Mouse (Mus musculus): ENCODE data around the gene Tspan15.
A peak's percentile ranks its signal among the peaks of the same experiment; 100 is the strongest.

The Tspan15 gene

GRCm38 (mm10) chr10:62186882-62187281 lies 44.2 kb downstream of the Tspan15 start:
- peak; percentile 83 for DNase-seq

- peak; percentile 97 for DNase-seq
Measured at GRCm38 (mm10) chr10:62183053-62183452, 48.0 kb downstream of the Tspan15 start.

GRCm38 (mm10) chr10:62182471-62183014 lies 48.5 kb downstream of the Tspan15 start:
- DNase-seq, result no peak

GRCm38 (mm10) chr10:62181701-62182100 lies 49.4 kb downstream of the Tspan15 start:
- no peak for DNase-seq

- DNase-seq, result no peak
Measured at GRCm38 (mm10) chr10:62179944-62180343, 51.1 kb downstream of the Tspan15 start.

GRCm38 (mm10) chr10:62174533-62175313 lies 56.3 kb downstream of the Tspan15 start:
- DNase-seq, result no peak

GRCm38 (mm10) chr10:62173941-62174448 lies 57.1 kb downstream of the Tspan15 start:
- DNase-seq, result no peak

- no peak for DNase-seq
Measured at GRCm38 (mm10) chr10:62172841-62173553, 58.1 kb downstream of the Tspan15 start.

GRCm38 (mm10) chr10:62162410-62162809 lies 68.6 kb downstream of the Tspan15 start:
- DNase-seq, result peak; percentile 42

- no peak for DNase-seq
Measured at GRCm38 (mm10) chr10:62149929-62150328, 81.1 kb downstream of the Tspan15 start.

- DNase-seq, result no peak
Measured at GRCm38 (mm10) chr10:62147466-62148248, 83.4 kb downstream of the Tspan15 start.

- DNase-seq, result no peak
Measured at GRCm38 (mm10) chr10:62145957-62146356, 85.1 kb downstream of the Tspan15 start.

GRCm38 (mm10) chr10:62143820-62144219 lies 87.2 kb downstream of the Tspan15 start, which contains the start of gene Fam241b:
Fam241b (minus strand) TSS chr10:62143920.
- no peak for DNase-seq

- DNase-seq, result no peak
Measured at GRCm38 (mm10) chr10:62138040-62138439, 93.0 kb downstream of the Tspan15 start.

GRCm38 (mm10) chr10:62137150-62137549 lies 93.9 kb downstream of the Tspan15 start:
- no peak for DNase-seq

GRCm38 (mm10) chr10:62135696-62136470 lies 95.2 kb downstream of the Tspan15 start:
- no peak for DNase-seq

Measured in kidney, adult 9 months (tissue).